Mouse (Mus musculus): ENCODE results near the gene Smarca2.

GRCm38 (mm10) chr19:26645016-26645415 is 40.2 kb downstream of the Smarca2 start:
- TF ChIP-seq CTCF (IDR thresholded peaks at IDR 0.05; ENCODE audit: control insufficient read depth, insufficient read depth, insufficient replicate concordance, low read depth, low read length) (no peak), POLR2A (IDR thresholded peaks at IDR 0.05; ENCODE audit: control insufficient read depth, low read depth, low read length) (no peak)
